Mouse (Mus musculus) lung, postnatal 4 days (tissue): Measurements from ENCODE around the gene Gpi1.
"Not testable (repeated sequence)": the region's sequence is repeated elsewhere in the genome, so short reads cannot be mapped to it uniquely, and the experiment has no call there.

Experiments
- DNase-seq, 2 experiments: peaks; one replicate each; pipeline ENCODE4 v3.0.0; 2021

Gpi1 gene

GRCm38 (mm10) chr7:34176241-34176640 is 53.9 kb downstream of the Gpi1 start:
- not testable (repeated sequence) for DNase-seq

DNA sequence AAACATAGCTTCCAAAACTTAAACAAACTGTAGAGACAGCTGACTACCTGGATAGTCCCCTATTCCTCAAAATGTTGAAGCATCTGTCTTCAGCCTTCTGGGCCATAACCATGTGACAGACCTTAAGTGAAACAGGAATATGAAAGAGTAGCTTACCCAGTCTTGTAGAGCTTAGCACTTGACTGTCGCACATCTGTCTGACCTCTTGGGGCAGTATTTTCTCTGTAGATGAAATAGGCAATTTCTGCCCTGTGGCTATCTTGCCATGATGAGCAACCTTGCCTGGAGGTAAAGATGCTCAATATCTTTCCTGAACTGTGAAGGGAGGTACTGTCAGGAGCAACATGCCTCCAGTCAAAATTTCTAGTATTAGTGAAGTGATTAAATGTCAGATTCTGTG is 57.9 kb downstream of the Gpi1 start:
- DNase-seq: no peak

- DNase-seq: no peak
Measured at GRCm38 (mm10) chr7:34169454-34169853, 60.7 kb downstream of the Gpi1 start, which contains the start of gene Uba2. Uba2 (minus strand) TSS chr7:34169599.

DNA sequence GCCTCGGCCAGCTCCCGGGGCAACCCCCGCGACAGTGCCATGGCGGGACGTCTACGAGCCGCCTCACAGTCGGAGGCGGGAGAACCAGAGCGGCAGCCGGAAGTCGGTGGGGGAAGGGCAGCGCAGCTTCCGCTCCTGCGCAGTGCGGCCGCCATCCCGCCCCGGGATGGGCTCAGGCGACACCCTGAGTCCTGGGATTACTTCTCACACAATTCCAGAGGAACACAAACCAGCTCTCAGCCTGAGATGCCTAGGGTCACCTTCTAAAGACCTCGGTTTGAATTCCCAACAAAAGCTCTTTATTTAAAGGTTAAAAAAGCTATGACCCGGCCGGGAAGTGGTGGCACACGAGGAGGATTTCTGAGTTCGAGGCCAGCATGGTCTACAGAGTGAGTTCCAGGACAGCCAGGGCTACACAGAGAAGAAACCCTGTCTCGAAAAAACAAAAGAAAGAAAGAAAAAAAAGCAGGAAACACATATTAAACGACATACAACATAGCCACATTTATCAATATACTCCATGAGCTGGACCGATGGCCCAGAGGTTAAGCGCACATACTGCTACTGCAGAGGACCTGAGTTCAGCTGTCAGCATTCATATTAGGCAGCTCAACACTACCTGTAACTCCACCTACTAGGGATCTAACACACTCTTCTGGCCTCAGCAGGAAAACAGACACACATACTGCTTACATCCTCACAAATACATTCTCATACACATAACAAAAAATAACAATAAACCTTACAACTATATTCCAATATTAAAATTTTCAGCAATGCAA is 61.5 kb downstream of the Gpi1 start:
- DNase-seq: peak; percentile 95

DNA sequence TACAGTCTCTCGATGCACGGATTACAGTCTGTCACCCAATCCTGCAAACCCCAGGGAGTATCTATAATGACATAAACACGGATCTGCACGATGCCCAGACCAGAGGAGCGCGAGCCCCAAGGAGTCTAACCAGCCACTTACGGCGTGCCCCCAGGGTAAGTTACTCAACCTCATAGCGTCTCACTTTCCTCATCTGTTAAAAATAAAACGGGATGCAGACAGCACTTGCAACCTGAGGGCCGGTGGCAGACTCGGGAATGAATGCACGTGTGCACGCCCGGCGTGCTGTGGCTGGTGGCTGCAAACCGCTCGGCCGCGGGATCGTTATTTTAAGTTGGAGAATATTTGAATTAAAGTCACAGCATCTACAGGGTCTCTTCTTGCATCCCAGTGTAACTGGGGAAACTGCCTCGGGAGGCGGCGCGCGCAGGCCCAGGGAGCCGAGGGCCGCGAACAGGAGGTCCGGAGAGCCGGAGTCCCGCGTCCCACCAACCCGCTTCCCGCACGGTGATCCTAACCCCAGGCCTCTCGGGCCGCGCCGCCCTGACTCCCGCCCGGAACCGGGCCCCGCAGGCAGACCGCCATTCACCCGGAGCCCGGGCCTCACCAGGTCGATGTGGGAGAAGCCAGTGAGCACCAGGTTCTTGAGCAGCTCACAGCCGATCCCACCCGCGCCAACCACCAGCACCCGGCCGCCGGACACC is 62.2 kb downstream of the Gpi1 start:
- DNase-seq: no peak

DNA sequence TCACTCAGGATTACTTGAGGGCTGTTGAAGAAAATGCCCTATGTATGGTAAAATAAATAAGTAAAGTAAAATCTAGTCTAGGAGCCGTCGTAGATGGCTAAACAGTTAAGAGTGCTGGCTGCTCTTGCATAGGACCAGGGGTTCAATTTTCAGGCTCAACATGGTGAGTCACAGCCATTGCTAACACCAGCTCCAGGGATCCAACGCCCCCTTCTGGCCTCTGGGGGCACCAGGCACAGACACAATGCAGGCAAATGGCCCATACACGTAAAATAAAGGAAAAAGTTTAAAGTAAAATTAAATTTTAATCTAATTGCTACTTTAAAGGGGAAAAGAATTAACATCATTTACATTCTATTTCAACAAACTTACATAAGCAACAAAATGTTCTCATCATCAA is 63.3 kb downstream of the Gpi1 start:
- DNase-seq: peak in 1 of 2 experiments; percentile 53

- no peak for DNase-seq
Measured at GRCm38 (mm10) chr7:34165999-34166398, 64.1 kb downstream of the Gpi1 start.

DNA sequence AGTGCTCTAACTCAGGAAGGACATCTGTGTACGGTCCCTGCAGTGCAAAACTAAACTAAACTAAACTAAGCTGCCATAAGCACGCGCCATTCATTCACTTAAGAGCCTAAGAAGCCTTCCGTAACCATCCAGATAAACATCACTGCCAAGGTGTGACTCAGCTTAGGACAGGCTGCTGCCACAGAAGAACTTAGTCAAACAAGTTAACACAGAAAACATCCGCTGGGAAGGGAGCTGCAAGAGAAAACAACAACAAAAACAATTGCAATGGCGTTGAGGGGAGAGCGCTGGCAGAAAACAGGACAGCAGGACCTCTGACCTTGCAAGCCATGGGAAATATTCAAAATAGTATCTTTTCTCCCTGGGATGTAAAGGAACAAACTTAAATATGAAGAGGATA is 65.5 kb downstream of the Gpi1 start:
- no peak for DNase-seq

DNA sequence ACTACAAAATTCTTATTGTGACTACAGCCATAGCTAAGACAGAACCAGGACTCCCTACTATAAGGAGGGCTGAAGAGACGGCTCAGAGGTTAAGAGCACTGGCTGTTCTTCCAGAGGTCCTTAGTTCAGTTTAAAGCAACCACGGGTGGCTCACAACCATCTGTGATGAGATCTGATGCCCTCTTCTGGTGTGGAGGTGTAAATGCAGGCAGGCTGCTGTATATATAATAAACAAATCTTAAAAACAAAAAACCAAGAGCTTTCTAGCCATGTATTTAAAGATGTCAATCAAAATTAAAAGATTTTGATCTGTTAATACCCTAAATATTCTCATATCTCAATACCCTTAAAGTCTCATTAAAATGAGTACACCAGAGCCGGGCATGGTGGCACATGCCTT is 71.0 kb downstream of the Gpi1 start:
- no peak for DNase-seq

DNA sequence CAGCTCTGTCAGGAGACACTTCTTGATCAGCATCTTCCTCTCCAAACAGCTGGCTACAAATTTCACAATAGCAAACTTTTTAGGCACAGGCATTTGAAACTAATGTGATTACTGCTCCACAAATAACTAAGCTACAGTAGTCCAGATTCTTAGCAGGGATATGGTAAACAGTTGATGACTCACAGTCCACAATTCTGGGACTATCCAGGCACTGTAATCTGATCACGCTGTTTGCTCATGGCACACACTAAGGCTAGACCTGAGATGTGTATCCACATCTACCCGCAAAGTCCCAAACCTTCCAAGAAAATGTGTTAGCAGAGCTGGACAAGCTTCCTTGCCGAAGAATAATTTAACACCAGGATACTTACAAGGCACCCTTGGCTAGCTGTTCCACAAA is 72.1 kb downstream of the Gpi1 start:
- no peak for DNase-seq
